Mouse (Mus musculus): ENCODE data around the gene Sbk1. TPM values are rescaled to one million over a fixed set of nuclear protein-coding genes. Genes with fewer than 3 reads are reported as not detected.

The Sbk1 gene
- total and polyA plus RNA-seq, 2 experiments from 2014 or later = 204 to 497 TPM

DNA sequence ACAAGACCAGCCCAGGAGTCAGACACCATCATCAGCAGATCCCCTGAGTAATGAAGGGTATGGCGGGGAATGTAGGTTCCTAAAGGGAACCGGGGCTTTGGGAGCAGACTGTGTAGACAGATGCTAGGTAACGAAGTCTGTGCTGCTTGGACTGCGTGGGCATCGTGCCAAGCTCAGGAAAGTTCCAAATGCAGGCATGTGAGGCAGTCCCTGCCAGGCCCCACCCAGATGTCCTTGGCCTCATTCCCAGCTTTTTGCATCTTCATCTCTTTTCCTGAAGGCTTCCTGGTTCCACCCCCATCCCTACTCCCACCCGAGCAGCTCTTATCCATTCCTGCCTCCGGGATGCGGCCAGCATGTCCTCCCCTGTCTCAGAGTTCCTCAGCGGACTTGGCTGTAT lies 6.5 kb upstream of the Sbk1 start:
- ATAC-seq = peak; percentile 84
- Histone ChIP-seq H3K27me3 (ENCODE audit: insufficient read depth, low read length) (no peaks in the 10 kb centered on the region), H3K4me3 (ENCODE audit: low read depth, low read length) (no peak overlapping the region), H3K36me3 (ENCODE audit: insufficient read depth) (no peaks in the 10 kb centered on the region), H3K9me3 (ENCODE audit: low read length) (no peaks in the 10 kb centered on the region), H3K9ac (no peak overlapping the region), H3K4me2 (ENCODE audit: low read depth) (no peak overlapping the region), H3K27ac (ENCODE audit: low read depth, low read length) (no peak overlapping the region), H3K4me1 (ENCODE audit: insufficient read depth) (peaks cover 10% of the 10 kb centered on the region)
- no peak for TF ChIP-seq CTCF (IDR thresholded peaks at IDR 0.05; ENCODE audit: low read depth)
- WGBS = 29% methylated on average over 9 of the region's 9 CpGs
- peak; percentile 92 for DNase-seq

DNA sequence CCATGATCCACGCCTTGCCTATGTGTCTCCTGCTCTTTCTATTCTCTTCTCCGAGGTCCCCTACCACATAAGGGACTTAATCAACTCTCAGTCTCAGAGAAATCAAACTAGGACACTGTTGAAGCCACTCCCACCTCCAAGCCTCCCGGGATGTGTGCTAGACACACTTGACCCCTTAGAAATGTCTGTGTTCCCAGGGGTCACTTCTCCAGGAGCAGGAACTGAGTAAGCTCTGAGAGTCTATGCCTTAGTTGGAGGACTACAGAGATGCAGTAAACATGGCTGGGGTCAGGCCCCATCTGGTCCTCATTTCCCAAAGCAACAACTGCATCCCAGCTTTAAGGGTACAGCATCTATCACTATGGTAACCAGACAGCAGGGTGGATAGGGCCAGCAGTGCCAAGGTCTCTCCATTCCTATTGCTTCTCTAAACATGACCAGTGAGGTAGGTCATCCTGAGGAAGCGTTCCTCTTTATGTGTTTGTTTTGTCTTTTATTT lies 6.0 kb upstream of the Sbk1 start:
- no peak for TF ChIP-seq CTCF (IDR thresholded peaks at IDR 0.05; ENCODE audit: low read depth)
- Histone ChIP-seq H3K4me3 (ENCODE audit: low read depth, low read length) (no peak overlapping the region), H3K9ac (no peak overlapping the region), H3K4me1 (ENCODE audit: insufficient read depth) (peaks cover 10% of the 10 kb centered on the region), H3K4me2 (ENCODE audit: low read depth) (no peak overlapping the region), H3K27ac (ENCODE audit: low read depth, low read length) (no peak overlapping the region), H3K27me3 (ENCODE audit: insufficient read depth, low read length) (no peaks in the 10 kb centered on the region), H3K36me3 (ENCODE audit: insufficient read depth) (no peaks in the 10 kb centered on the region), H3K9me3 (ENCODE audit: low read length) (no peaks in the 10 kb centered on the region)
- 52% methylated on average over 4 of the region's 4 CpGs for WGBS
- DNase-seq (no peak), ATAC-seq (no peak)

DNA sequence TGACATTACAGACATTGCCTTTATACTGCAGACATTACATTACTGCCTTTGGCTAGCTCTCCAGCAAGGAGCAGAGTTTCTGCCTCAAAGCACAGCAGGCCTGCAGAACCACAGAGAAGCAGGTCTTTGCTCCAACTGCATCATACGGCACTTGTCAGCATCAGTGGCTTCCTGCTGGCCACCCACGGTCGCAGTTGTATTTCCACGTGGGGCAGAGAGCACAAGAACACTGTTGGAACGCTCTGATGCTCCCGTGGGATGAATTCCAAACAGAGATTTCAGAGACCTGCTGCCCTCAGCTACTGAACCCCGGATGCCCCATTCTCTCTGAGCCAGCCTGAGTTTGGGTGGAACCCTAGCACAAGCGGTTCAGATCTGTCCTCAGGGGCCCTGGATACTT lies 4.8 kb upstream of the Sbk1 start:
- Histone ChIP-seq H3K27ac (ENCODE audit: low read depth, low read length) (no peak overlapping the region), H3K9me3 (ENCODE audit: low read length) (no peaks in the 10 kb centered on the region), H3K4me2 (ENCODE audit: low read depth) (no peak overlapping the region), H3K4me1 (ENCODE audit: insufficient read depth) (peaks cover 10% of the 10 kb centered on the region), H3K27me3 (ENCODE audit: insufficient read depth, low read length) (no peaks in the 10 kb centered on the region), H3K9ac (no peak overlapping the region), H3K4me3 (ENCODE audit: low read depth, low read length) (no peak overlapping the region), H3K36me3 (ENCODE audit: insufficient read depth) (no peaks in the 10 kb centered on the region)
- ATAC-seq = no peak
- no peak for DNase-seq
- WGBS = 51% methylated on average over 8 of the region's 8 CpGs
- no peak for TF ChIP-seq CTCF (IDR thresholded peaks at IDR 0.05; ENCODE audit: low read depth)

DNA sequence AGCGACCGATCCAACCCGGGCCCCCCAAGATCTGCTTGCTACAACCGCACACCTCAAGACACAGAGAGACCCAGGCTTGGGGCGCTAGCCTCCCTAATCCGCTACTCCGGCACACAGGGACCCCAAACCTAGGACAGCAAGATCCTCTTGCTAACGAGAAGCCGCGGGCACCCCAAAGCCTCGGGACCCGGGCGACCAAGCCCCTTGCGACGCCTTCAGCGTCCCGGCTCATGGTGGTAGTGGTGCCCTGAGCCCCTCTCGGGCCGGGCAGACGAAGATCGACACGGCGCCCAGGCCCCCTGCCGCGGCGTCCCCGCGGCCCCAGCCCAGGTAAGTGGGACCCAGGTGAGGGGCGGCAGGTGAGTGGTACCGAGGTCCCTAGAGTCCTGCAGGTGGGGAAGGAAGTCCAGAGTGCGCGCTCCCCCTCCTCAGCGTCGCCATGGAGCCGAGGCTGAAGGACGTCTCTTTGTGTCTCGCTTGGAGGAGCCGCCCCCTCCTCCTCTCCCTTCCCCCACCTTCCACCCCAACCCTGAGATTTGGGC lies 422 bp downstream of the Sbk1 start:
- Histone ChIP-seq H3K4me1 (ENCODE audit: insufficient read depth) (peaks cover 29% of the 10 kb centered on the region), H3K4me2 (ENCODE audit: low read depth) (peak overlapping the region; percentile 80), H3K27ac (ENCODE audit: low read depth, low read length) (peak overlapping the region; percentile 95), H3K9ac (peak overlapping the region; percentile 99), H3K4me3 (ENCODE audit: low read depth, low read length) (peak overlapping the region; percentile 76), H3K27me3 (ENCODE audit: insufficient read depth, low read length) (no peaks in the 10 kb centered on the region), H3K9me3 (ENCODE audit: low read length) (no peaks in the 10 kb centered on the region), H3K36me3 (ENCODE audit: insufficient read depth) (peaks cover 5% of the 10 kb centered on the region; the same call in 1 of the 2 replicates)
- peak; percentile 58 for ATAC-seq
- under 1% methylated on average over 38 of the region's 38 CpGs for WGBS
- no peak for TF ChIP-seq CTCF (IDR thresholded peaks at IDR 0.05; ENCODE audit: low read depth)
- DNase-seq = peak; percentile 78

DNA sequence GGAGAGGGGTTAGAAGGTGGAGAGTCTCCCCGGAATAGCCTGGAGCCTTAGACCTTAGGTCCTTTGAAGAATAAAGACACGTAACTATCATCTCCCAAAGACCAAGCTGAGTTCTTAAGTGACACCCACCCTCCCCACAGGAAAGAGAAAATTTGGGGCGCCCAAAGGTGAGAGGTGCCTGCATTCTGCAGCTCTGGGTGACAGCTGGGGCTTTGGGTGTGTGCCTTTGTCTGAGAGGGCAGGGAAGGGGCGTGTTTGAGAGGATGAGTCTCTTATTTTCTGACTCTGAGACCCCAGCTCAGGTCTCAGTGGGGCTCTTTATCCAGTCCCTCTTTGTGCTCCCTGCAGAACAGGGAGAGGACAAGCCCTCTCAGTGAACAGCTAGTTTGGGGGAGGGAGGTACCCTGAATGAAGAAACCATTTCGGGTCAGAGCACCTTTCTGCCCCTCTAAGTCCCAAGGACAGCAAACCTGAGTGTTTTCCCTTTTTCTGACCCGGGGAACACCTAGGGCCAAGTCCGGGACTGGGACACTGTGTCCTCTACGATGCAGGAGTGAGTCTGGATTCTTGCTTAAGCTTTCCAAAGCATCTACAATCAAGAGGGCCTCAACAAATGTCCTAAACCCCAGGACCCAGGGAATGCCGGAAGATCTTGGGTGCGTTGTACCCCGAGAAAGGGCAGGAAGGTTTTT lies 1.1 kb downstream of the Sbk1 start:
- H3K36me3 ChIP-seq (ENCODE audit: insufficient read depth) = peaks cover 8% of the 10 kb centered on the region; the same call in 1 of the 2 replicates
- no peaks in the 10 kb centered on the region for H3K9me3 ChIP-seq (ENCODE audit: low read length)
- TF ChIP-seq CTCF (IDR thresholded peaks at IDR 0.05; ENCODE audit: low read depth) = no peak
- H3K9ac ChIP-seq = peak overlapping the region; percentile 99
- H3K27me3 ChIP-seq (ENCODE audit: insufficient read depth, low read length) = no peaks in the 10 kb centered on the region
- peak overlapping the region; percentile 80 for H3K4me2 ChIP-seq (ENCODE audit: low read depth)
- DNase-seq (peak; percentile 54), ATAC-seq (no peak; the same call in 1 of the 2 replicates)
- H3K4me3 ChIP-seq (ENCODE audit: low read depth, low read length) = peak overlapping the region; percentile 76
- peaks cover 35% of the 10 kb centered on the region for H3K4me1 ChIP-seq (ENCODE audit: insufficient read depth)
- WGBS = 4% methylated on average over 11 of the region's 11 CpGs
- peak overlapping the region; percentile 95 for H3K27ac ChIP-seq (ENCODE audit: low read depth, low read length)

DNA sequence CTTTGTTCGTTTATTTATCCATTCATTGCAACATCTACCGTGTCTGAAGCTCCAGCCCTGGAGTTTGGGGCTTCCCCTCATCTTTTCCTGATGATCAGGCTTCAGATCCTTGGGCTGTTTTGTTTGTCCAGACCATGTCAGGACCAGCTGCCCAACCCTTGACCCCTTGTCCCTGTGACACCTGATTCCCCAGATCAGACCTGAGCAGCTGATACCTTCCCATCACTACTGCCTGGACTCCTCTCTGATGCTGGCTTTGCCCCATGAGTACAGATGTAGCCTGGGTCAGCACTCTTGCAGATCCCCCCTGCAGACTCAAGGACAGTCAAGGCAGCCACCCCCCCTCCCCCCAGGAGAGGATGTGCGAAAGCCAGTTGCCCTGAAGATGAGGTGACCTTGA lies 1.7 kb downstream of the Sbk1 start:
- peaks cover 35% of the 10 kb centered on the region for H3K4me1 ChIP-seq (ENCODE audit: insufficient read depth)
- H3K27ac ChIP-seq (ENCODE audit: low read depth, low read length) = peak overlapping the region; percentile 95
- H3K27me3 ChIP-seq (ENCODE audit: insufficient read depth, low read length) = no peaks in the 10 kb centered on the region
- DNase-seq (no peak), ATAC-seq (no peak)
- H3K9me3 ChIP-seq (ENCODE audit: low read length) = no peaks in the 10 kb centered on the region
- WGBS = 6% methylated on average over 3 of the region's 3 CpGs
- peak overlapping the region; percentile 80 for H3K4me2 ChIP-seq (ENCODE audit: low read depth)
- no peak for TF ChIP-seq CTCF (IDR thresholded peaks at IDR 0.05; ENCODE audit: low read depth)
- H3K4me3 ChIP-seq (ENCODE audit: low read depth, low read length) = peak overlapping the region; percentile 76
- peaks cover 10% of the 10 kb centered on the region; the same call in 1 of the 2 replicates for H3K36me3 ChIP-seq (ENCODE audit: insufficient read depth)
- H3K9ac ChIP-seq = peak overlapping the region; percentile 99

DNA sequence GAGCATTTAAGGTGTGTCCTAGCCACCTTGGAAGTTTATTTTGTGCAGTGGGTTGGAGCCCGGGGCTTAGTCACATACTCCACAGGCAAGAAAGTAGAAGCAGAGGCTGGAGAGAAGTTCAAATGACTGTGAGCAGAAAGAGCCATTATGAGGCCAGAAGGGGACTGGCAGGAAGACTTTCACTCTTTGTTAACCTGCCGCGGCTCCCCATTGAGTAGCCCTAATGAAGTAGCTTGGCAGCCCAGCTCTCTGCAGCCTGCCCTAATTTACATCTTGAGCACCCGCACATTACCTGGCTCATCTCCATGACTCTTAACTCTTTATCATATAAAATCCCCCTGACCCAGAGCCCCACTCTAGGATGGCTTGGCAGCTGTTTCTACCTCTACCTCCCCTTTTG lies 2.2 kb downstream of the Sbk1 start:
- H3K9me3 ChIP-seq (ENCODE audit: low read length) = no peaks in the 10 kb centered on the region
- peak overlapping the region; percentile 76 for H3K4me3 ChIP-seq (ENCODE audit: low read depth, low read length)
- peaks cover 35% of the 10 kb centered on the region for H3K4me1 ChIP-seq (ENCODE audit: insufficient read depth)
- peak overlapping the region; percentile 80 for H3K4me2 ChIP-seq (ENCODE audit: low read depth)
- 0 out of 2 replicates have a peak overlapping the region, but pooled peaks have one; percentile 21 for H3K27ac ChIP-seq (ENCODE audit: low read depth, low read length)
- TF ChIP-seq CTCF (IDR thresholded peaks at IDR 0.05; ENCODE audit: low read depth) = no peak
- H3K36me3 ChIP-seq (ENCODE audit: insufficient read depth) = peaks cover 14% of the 10 kb centered on the region; the same call in 1 of the 2 replicates
- ATAC-seq (no peak), DNase-seq (no peak)
- H3K9ac ChIP-seq = peak overlapping the region; percentile 99
- H3K27me3 ChIP-seq (ENCODE audit: insufficient read depth, low read length) = no peaks in the 10 kb centered on the region
- 4% methylated on average over 4 of the region's 4 CpGs for WGBS
